Mouse (Mus musculus): ENCODE measurements around the gene Gramd2. TPM values are rescaled to one million over a fixed set of nuclear protein-coding genes. Genes with fewer than 3 reads are reported as not detected.

Gramd2 gene
- 0.40 and 0.49 TPM in 2 replicates for polyA plus RNA-seq (2016; fragmentation: Nextera tagmentation; extraction: Ambion mirVana)

DNA sequence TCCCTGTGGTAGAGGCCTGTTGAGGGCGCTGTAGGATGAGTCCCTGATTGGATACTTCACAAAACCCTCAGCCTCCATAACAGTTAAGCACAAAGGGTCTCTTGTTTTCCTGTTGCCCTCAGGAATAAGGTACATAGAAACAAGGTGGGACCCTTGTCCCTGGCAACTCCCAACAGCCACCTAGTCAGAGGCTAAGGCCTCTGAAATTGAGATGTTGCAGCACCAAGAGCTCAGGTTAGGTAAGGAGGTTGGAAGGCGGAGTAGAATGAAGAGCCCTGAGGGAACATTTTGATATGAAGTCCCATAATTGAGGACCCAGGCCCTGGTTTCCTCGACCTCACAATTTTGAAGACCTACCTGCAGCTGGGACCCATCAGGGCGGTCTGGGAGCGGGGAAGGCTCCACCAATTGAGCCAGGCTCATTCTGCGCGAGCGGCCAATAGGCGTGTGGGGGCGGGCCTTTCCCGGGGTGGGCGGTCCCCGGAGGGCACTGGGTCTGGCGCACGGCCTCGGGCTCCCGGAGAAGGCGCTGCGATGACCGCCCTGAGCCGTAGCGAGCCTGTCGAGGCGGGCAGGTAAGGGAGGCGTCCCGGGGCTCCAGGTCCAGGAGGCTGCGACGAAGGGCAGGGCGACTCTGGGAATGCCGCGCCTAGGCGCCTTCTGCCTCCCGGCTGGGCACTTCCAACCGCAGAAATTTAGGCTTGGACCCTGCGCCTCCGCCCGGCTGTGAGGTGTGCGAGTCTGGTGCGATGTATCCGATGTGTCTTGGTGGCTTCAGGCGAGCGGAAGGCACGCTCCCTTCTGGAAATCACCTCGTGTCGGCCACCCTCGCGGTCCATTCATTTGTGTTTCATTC, at the start of gene Gramd2:
Gene Gramd2 (plus strand): TSS at position 467 of the 856 bp plus-strand sequence.
- H3K36me3 ChIP-seq (replicated peaks): peaks cover 47% of the 10 kb centered on the region
- H3K9me3 ChIP-seq: no peaks in the 10 kb centered on the region
- H3K27me3 ChIP-seq: peaks cover 31% of the 10 kb centered on the region
- peaks cover 14% of the 10 kb centered on the region for H3K4me1 ChIP-seq
- H3K27ac ChIP-seq: no peak within 1 kb of the TSS
- H3K9ac ChIP-seq: peak within 1 kb of the TSS; percentile 57
- ATAC-seq (ENCODE audit: low FRiP score): peak; percentile 97
- peak within 1 kb of the TSS; percentile 44 for H3K4me3 ChIP-seq (replicated peaks)
- 1% methylated on average over 47 of the region's 47 CpGs for WGBS
- peak within 1 kb of the TSS; percentile 89 for H3K4me2 ChIP-seq

DNA sequence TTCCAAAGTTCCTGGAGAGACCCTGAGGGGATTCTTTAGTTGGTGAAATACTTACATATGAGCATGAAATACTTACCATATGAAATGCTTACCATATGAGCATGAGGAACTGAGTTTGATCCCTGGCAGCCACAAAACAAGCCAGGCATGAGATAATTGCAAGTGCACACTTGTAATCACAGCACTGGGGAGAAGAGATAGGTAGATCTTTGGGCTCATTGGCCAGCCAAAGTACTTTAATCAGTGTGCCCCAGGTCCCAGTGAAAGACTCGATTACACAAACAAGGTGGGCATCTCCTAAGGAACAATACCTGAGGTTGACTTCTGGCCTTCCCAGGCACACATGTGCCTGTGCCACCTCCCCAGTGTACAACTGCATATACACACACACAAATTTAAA, 41.6 kb upstream of the Gramd2 start:
- no peaks in the 10 kb centered on the region for H3K27me3 ChIP-seq
- 88% methylated on average over 1 of the region's 1 CpGs for WGBS
- peaks cover 70% of the 10 kb centered on the region for H3K36me3 ChIP-seq (replicated peaks)
- H3K27ac ChIP-seq: no peak overlapping the region
- H3K4me3 ChIP-seq (replicated peaks): no peak overlapping the region
- H3K4me2 ChIP-seq: no peak overlapping the region
- no peaks in the 10 kb centered on the region for H3K4me1 ChIP-seq
- no peak for ATAC-seq (ENCODE audit: low FRiP score)
- H3K9me3 ChIP-seq: no peaks in the 10 kb centered on the region
- no peak overlapping the region for H3K9ac ChIP-seq

DNA sequence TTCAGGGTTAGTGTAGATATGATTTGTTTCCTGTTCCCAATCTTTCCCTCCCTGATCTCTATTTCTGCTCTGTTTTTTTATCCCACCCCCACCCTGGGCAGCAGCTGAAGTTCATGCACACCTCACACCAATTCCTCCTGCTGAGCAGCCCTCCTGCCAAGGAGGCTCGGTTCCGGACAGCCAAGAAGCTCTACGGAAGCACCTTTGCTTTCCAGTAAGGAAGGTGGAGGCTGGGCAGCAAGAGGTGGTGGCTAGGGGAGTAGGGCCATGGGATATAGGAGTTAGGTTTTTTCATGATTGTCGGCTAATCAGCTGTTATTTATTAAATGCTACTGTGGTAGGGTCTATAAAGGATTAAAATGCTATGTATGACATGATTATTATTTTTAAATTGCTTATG, 40.0 kb upstream of the Gramd2 start:
- Histone ChIP-seq H3K36me3 (replicated peaks) (peaks cover 59% of the 10 kb centered on the region), H3K4me1 (no peaks in the 10 kb centered on the region), H3K9me3 (no peaks in the 10 kb centered on the region), H3K9ac (no peak overlapping the region), H3K4me3 (replicated peaks) (no peak overlapping the region), H3K27ac (no peak overlapping the region), H3K4me2 (no peak overlapping the region), H3K27me3 (no peaks in the 10 kb centered on the region)
- no peak for ATAC-seq (ENCODE audit: low FRiP score)
- 95% methylated on average over 4 of the region's 4 CpGs for WGBS

DNA sequence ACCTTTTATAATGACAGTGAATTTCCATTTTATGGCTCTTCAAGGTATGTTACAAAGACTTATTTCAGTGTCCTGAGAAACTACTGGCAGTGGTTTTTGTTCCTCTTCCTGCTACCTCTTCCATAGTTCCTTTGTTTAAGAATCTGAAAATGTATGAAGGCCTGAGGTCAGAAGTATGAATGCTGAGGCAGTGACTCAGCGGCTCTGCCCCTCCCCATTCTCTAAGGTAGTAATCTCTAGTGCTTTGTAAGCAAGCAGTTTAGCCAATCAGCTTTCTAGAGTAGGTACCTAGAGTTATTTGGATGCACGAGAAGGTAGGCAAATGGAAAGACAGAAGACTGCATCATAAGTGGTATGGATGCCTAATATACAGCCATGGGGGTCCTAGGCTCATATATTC, 38.6 kb upstream of the Gramd2 start:
- no peak overlapping the region for H3K9ac ChIP-seq
- no peak for ATAC-seq (ENCODE audit: low FRiP score)
- H3K4me2 ChIP-seq: no peak overlapping the region
- H3K4me1 ChIP-seq: no peaks in the 10 kb centered on the region
- no peaks in the 10 kb centered on the region for H3K9me3 ChIP-seq
- H3K27ac ChIP-seq: no peak overlapping the region
- no peak overlapping the region for H3K4me3 ChIP-seq (replicated peaks)
- peaks cover 47% of the 10 kb centered on the region for H3K36me3 ChIP-seq (replicated peaks)
- H3K27me3 ChIP-seq: no peaks in the 10 kb centered on the region
- WGBS: 84% methylated on average over 2 of the region's 2 CpGs

DNA sequence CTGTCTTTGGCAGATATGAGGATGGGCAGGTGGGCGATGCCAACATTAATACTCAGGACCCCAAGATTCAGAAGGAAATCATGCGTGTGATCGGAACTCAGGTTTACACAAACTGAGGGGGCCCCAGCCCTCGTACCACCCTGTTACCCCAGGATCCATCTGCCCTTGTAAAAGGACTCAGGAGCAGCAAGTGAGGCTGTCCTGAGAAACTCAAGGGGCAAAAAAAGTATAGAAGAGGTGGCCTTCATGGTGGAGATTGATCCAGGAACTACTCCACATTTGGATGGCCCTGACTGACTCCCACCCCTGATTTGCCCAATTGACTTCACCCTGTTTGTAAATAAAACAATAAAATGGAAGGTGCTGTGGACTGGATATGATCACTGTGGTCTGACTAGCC, 30.0 kb upstream of the Gramd2 start:
- no peak overlapping the region for H3K4me3 ChIP-seq (replicated peaks)
- no peak overlapping the region for H3K4me2 ChIP-seq
- H3K27ac ChIP-seq: no peak overlapping the region
- H3K27me3 ChIP-seq: no peaks in the 10 kb centered on the region
- no peak overlapping the region for H3K9ac ChIP-seq
- no peaks in the 10 kb centered on the region for H3K4me1 ChIP-seq
- WGBS: 95% methylated on average over 4 of the region's 4 CpGs
- H3K36me3 ChIP-seq (replicated peaks): peaks cover 39% of the 10 kb centered on the region
- no peak for ATAC-seq (ENCODE audit: low FRiP score)
- no peaks in the 10 kb centered on the region for H3K9me3 ChIP-seq

DNA sequence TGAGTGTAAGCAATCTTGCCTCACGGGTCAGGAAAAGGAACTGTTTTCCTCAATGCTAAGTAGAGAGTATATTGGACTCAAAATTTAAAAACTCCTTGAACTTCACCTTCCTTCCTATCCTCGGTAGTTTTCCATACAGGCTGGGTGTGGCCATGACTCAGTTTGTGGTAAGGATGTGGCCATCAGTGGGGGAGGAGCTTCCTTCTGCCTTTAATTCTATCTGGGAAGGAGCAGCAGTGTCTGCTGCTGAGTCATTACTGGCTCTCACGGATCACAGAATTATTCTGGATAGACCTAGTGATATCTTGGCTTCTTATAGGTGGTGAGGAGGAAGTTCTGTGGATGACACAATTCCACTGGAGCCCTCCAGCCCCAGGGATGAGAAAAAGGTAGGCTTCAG, 26.6 kb upstream of the Gramd2 start:
- Histone ChIP-seq H3K4me3 (replicated peaks) (no peak overlapping the region), H3K9ac (no peak overlapping the region), H3K27me3 (no peaks in the 10 kb centered on the region), H3K36me3 (replicated peaks) (peaks cover 35% of the 10 kb centered on the region), H3K27ac (no peak overlapping the region), H3K4me1 (peaks cover 12% of the 10 kb centered on the region), H3K4me2 (no peak overlapping the region), H3K9me3 (no peaks in the 10 kb centered on the region)
- no peak for ATAC-seq (ENCODE audit: low FRiP score)
- 37% methylated on average over 3 of the region's 3 CpGs for WGBS

DNA sequence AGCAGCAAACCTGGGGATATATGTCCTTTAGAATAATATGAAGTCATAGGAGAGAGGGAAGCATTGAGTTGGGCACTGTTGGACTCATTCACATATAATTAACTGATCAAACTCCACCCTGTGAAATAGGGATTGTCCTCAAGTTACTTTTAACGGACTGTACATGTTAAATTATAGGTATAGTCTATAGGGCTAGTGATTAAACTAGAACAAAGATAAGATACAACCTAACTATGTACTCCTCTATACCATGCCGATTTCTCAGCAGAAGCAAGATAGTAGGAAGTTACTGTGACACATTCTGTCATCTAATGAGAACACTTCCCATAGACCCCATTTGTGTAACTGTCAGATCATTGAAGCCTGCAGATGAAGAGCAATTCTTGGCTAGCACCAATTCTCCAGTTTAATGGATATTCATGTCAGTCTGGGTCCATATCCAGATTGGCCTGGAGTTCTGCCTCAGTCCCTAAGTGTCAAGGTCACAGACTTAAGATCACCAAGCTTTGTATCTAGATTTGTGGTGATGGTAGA, 25.4 kb upstream of the Gramd2 start:
- H3K4me1 ChIP-seq: peaks cover 23% of the 10 kb centered on the region
- no peak overlapping the region for H3K4me2 ChIP-seq
- H3K9me3 ChIP-seq: no peaks in the 10 kb centered on the region
- H3K4me3 ChIP-seq (replicated peaks): no peak overlapping the region
- ATAC-seq (ENCODE audit: low FRiP score): no peak
- H3K27ac ChIP-seq: no peak overlapping the region
- 92% methylated on average over 2 of the region's 2 CpGs for WGBS
- H3K9ac ChIP-seq: no peak overlapping the region
- H3K27me3 ChIP-seq: no peaks in the 10 kb centered on the region
- peaks cover 24% of the 10 kb centered on the region for H3K36me3 ChIP-seq (replicated peaks)

DNA sequence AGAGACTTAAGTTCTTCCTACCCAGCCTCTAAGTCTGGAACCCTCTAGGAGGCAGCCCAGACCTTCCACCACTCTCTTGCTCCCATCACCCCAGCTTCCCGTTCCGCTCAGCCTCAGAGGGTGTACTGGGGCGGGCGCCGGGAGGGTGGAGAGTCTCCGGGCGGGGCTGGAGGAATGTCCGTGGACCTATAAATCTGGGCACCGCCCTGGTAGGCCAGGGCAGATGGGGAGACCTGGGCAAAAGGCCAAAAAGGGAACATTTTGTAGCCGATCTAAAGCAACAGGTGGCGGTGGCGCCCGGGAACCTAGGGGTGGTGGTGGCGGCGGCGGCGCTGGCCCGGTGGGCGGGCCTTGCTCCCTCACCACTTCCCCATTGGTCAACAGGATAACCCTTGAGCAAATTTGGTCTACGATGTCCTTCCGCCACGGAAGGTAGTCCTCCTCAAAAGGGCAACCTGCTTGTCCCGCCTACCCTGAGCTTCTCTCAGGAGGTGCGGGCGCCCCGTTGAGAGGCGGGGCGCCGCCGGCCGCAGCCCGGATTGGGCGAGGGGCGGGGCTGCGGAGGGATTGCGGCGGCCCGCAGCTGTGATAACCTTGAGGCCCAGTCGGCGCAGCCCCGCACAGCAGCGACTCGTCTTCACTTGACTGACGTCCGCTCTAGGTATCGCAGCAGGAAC, 23.8 kb upstream of the Gramd2 start, which contains the start of gene Pkm:
Gene Pkm (plus strand): TSS at position 411 of the 677 bp plus-strand sequence.
- H3K9me3 ChIP-seq: no peaks in the 10 kb centered on the region
- peak within 1 kb of the TSS; percentile 98 for H3K27ac ChIP-seq
- no peaks in the 10 kb centered on the region for H3K27me3 ChIP-seq
- peak within 1 kb of the TSS; percentile 90 for H3K9ac ChIP-seq
- ATAC-seq (ENCODE audit: low FRiP score): peak; percentile 89
- H3K4me1 ChIP-seq: peaks cover 39% of the 10 kb centered on the region
- under 1% methylated on average over 46 of the region's 46 CpGs for WGBS
- peaks cover 22% of the 10 kb centered on the region for H3K36me3 ChIP-seq (replicated peaks)
- H3K4me3 ChIP-seq (replicated peaks): peak within 1 kb of the TSS; percentile 83
- peak within 1 kb of the TSS; percentile 79 for H3K4me2 ChIP-seq

DNA sequence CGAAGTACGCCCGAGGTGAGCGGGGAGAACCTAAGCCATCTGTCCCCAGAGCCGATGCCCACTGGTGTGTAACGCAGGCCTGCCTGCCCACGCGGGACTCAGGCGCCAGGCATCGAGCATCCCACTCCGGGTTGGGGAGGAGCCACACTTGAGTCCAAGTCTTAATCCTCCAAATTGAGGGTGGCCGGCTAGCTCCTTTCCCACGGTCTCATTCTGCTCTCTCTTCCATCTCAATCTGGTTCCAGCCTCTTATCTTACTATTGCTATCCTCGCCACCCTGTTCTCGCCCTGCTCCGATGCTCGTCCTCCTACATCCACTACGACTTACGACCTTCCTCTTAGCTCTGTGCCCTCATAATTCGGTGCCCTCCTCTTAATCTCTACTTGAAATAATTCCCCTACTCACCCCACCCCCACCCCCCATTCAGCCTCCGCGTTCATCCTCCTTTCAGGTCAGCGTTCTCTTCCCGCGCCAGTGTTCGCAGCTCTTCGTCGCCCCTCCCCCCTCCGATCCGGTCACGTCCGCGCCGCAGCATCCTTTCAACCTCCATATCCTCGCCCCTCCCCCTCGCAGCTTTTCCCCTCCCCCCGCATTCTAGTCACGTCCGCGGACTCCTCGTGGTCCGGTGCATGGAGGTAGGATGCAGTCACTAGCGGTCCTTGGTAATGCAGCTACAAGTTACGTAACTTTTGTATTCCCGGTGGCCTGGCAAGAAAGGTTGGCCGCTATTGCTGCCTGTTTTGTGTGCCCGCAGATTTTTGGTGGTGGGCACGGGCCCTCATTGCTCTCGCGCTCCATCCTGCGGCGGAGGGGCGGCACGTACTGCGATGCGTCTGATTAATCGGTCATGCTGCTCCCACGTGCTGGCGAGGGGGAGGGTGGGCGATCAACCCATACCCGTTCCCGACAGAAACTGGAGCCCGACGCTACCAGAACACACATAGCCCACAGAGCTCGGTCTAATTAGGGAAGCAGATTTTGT, 23.0 kb upstream of the Gramd2 start:
- no peaks in the 10 kb centered on the region for H3K9me3 ChIP-seq
- peak overlapping the region; percentile 90 for H3K9ac ChIP-seq
- peaks cover 47% of the 10 kb centered on the region for H3K4me1 ChIP-seq
- peak overlapping the region; percentile 79 for H3K4me2 ChIP-seq
- H3K4me3 ChIP-seq (replicated peaks): peak overlapping the region; percentile 83
- H3K36me3 ChIP-seq (replicated peaks): peaks cover 24% of the 10 kb centered on the region
- H3K27me3 ChIP-seq: no peaks in the 10 kb centered on the region
- peak overlapping the region; percentile 98 for H3K27ac ChIP-seq
- under 1% methylated on average over 65 of the region's 65 CpGs for WGBS
- peak; percentile 67 for ATAC-seq (ENCODE audit: low FRiP score)

DNA sequence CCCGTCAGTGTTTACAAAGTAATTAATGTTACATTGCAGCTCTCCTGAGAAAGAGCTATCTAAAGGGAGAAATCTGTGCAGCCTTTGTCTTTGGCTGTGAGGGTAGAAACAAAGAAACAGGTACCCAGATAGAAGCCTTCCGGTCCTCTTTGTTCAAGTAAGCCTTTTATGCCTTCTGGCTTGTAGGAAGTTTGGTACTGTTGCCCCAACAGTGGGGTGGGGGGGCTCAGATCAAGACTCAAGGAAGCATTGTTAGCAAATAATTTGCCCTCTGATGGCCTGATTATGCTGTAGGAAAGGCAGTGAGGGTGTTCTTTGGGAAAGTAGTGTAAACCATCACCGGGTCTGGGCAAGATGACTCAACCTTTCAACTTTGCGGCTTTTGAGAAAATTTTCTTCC, 21.8 kb upstream of the Gramd2 start:
- no peaks in the 10 kb centered on the region for H3K9me3 ChIP-seq
- no peak for ATAC-seq (ENCODE audit: low FRiP score)
- WGBS: 4% methylated on average over 4 of the region's 4 CpGs
- H3K36me3 ChIP-seq (replicated peaks): peaks cover 31% of the 10 kb centered on the region
- H3K4me1 ChIP-seq: peaks cover 59% of the 10 kb centered on the region
- peak overlapping the region; percentile 79 for H3K4me2 ChIP-seq
- H3K27me3 ChIP-seq: no peaks in the 10 kb centered on the region
- peak overlapping the region; percentile 83 for H3K4me3 ChIP-seq (replicated peaks)
- H3K9ac ChIP-seq: peak overlapping the region; percentile 90
- peak overlapping the region; percentile 98 for H3K27ac ChIP-seq

DNA sequence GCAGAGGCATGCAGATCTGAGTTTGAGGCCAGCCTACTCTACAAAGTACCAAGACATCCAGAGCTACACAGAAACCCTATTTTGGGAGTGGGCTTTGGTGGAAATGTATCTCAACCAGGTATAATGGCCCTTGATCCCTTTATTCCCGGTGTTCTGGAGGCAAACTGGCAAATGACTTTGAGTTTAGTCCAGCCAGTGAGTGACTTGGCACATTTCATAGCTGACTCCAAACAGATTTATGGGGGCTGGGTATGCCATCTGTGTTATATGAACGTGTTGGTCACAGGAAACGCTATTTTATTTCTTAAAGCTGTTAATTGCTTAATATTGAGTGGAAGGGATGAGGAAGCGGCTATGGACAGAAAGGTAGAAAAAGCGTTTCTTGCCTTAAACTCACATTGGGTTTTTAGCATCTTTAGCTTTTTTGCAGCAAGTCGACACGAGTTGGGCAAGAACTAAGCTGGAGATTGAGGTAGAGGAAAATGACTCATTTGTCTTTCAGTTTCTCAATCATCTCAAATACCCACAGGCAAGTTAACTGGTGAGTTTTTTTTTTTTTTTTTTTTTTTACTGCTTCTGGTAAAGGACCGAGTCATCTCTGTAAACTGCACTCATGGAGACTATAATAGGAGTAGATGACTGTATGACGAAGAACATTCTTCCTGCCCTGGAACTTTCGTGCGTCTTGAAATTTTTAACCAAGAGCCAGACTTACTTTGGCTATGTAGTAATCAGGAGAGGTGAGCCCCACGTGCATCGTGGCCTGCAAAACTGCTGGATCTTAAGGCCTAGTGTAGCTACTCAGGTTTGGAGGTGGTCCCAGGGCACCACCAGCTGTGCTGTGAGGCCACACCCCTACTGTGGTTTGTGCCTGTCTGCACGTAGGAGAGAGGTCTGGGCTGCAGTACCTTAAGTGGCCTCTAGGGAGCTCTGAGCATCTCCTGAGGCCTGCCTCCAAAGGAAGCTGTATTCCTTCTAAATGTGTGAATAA, 20.6 kb upstream of the Gramd2 start:
- 28% methylated on average over 14 of the region's 14 CpGs for WGBS
- no peaks in the 10 kb centered on the region for H3K9me3 ChIP-seq
- peaks cover 43% of the 10 kb centered on the region for H3K36me3 ChIP-seq (replicated peaks)
- peak overlapping the region; percentile 38 for H3K27ac ChIP-seq
- peaks cover 70% of the 10 kb centered on the region for H3K4me1 ChIP-seq
- no peaks in the 10 kb centered on the region for H3K27me3 ChIP-seq
- H3K9ac ChIP-seq: peak overlapping the region; percentile 90
- peak overlapping the region; percentile 83 for H3K4me3 ChIP-seq (replicated peaks)
- H3K4me2 ChIP-seq: peak overlapping the region; percentile 79
- ATAC-seq (ENCODE audit: low FRiP score): peak; percentile 20; the same call in 1 of the 2 replicates

Measured in forebrain, embryonic 12.5 days (tissue).